Comparison of ENCODE assay signal across 7 mouse cellular contexts in genomic region chr4:21776946-21777265, GRCm38 (mm10). TPM values are rescaled to one million over a fixed set of nuclear protein-coding genes. Genes with fewer than 3 reads are reported as not detected.
DNase-seq lines count a peak whose midpoint lies in the region; ATAC-seq and TF ChIP-seq lines count a peak whose summit lies in the region.

No protein-coding gene starts in this region.

- H3K4me3 ChIP-seq in lung, postnatal 0 days (ENCODE audit: low read depth, low read length) = peak overlapping the region; percentile 89
- H3K4me3 ChIP-seq in embryonic facial prominence, embryonic 15.5 days (replicated peaks) = peak overlapping the region; percentile 68
- peak overlapping the region; percentile 81 for H3K4me3 ChIP-seq in limb, embryonic 15.5 days
- peak overlapping the region; percentile 90 for H3K4me3 ChIP-seq in stomach, embryonic 16.5 days (replicated peaks; ENCODE audit: low read length)

- no peaks in the 10 kb centered on the region for H3K9me3 ChIP-seq in lung, postnatal 0 days (ENCODE audit: low read length)
- no peaks in the 10 kb centered on the region for H3K9me3 ChIP-seq in embryonic facial prominence, embryonic 15.5 days (replicated peaks)
- H3K9me3 ChIP-seq in limb, embryonic 15.5 days = no peaks in the 10 kb centered on the region
- no peaks in the 10 kb centered on the region for H3K9me3 ChIP-seq in stomach, embryonic 16.5 days (replicated peaks; ENCODE audit: control insufficient read depth, low read length)

- peak overlapping the region; percentile 90 for H3K9ac ChIP-seq in lung, postnatal 0 days (replicated peaks; ENCODE audit: low read depth)
- H3K9ac ChIP-seq in embryonic facial prominence, embryonic 15.5 days = peak overlapping the region; percentile 87; the same call in 1 of the 2 replicates
- H3K9ac ChIP-seq in limb, embryonic 15.5 days = peak overlapping the region; percentile 87; the same call in 1 of the 2 replicates
- H3K9ac ChIP-seq in stomach, embryonic 16.5 days (ENCODE audit: low read length) = peak overlapping the region; percentile 94

- no peak for TF ChIP-seq EP300 in lung, postnatal 0 days (IDR thresholded peaks at IDR 0.05)

- H3K4me2 ChIP-seq in lung, postnatal 0 days (replicated peaks; ENCODE audit: low read depth, low read length) = peak overlapping the region; percentile 89
- peak overlapping the region; percentile 66 for H3K4me2 ChIP-seq in embryonic facial prominence, embryonic 15.5 days (replicated peaks)
- peak overlapping the region; percentile 61 for H3K4me2 ChIP-seq in limb, embryonic 15.5 days
- peak overlapping the region; percentile 84 for H3K4me2 ChIP-seq in stomach, embryonic 16.5 days (ENCODE audit: low read depth, low read length)

- no peaks in the 10 kb centered on the region for H3K4me1 ChIP-seq in lung, postnatal 0 days (ENCODE audit: insufficient read depth, low read depth, low read length)
- peaks cover 9% of the 10 kb centered on the region; the same call in 1 of the 2 replicates for H3K4me1 ChIP-seq in embryonic facial prominence, embryonic 15.5 days
- H3K4me1 ChIP-seq in limb, embryonic 15.5 days = peaks cover 3% of the 10 kb centered on the region
- 0 out of 2 replicates have a peak, but pooled peaks cover 5% of the 10 kb centered on the region for H3K4me1 ChIP-seq in stomach, embryonic 16.5 days (ENCODE audit: control insufficient read depth, insufficient read depth, low read length)

- no peak for ATAC-seq in lung, postnatal 0 days
- no peak for ATAC-seq in embryonic facial prominence, embryonic 15.5 days (ENCODE audit: insufficient number of reproducible peaks, low FRiP score, low TSS enrichment, low read depth)
- ATAC-seq in limb, embryonic 15.5 days (ENCODE audit: insufficient number of reproducible peaks, low FRiP score, low TSS enrichment, low read depth) = no peak
- ATAC-seq in stomach, embryonic 16.5 days (ENCODE audit: insufficient read depth, low FRiP score) = no peak

- peaks cover 5% of the 10 kb centered on the region; the same call in 1 of the 2 replicates for H3K36me3 ChIP-seq in lung, postnatal 0 days (ENCODE audit: insufficient read depth, low read length)
- H3K36me3 ChIP-seq in embryonic facial prominence, embryonic 15.5 days = peaks cover 9% of the 10 kb centered on the region
- H3K36me3 ChIP-seq in limb, embryonic 15.5 days = peaks cover 11% of the 10 kb centered on the region
- H3K36me3 ChIP-seq in stomach, embryonic 16.5 days (ENCODE audit: control insufficient read depth, insufficient read depth, low read length) = 0 out of 2 replicates have a peak, but pooled peaks cover 6% of the 10 kb centered on the region

- TF ChIP-seq CTCF in lung, postnatal 0 days (IDR thresholded peaks at IDR 0.05) = no peak

- no peak overlapping the region for H3K27ac ChIP-seq in lung, postnatal 0 days (ENCODE audit: low read length)
- H3K27ac ChIP-seq in embryonic facial prominence, embryonic 15.5 days (replicated peaks) = no peak overlapping the region
- no peak overlapping the region for H3K27ac ChIP-seq in limb, embryonic 15.5 days
- no peak overlapping the region for H3K27ac ChIP-seq in stomach, embryonic 16.5 days (ENCODE audit: low read length)

- no peaks in the 10 kb centered on the region for H3K27me3 ChIP-seq in lung, postnatal 0 days (replicated peaks; ENCODE audit: insufficient read depth, low read length)
- H3K27me3 ChIP-seq in embryonic facial prominence, embryonic 15.5 days = no peaks in the 10 kb centered on the region
- no peaks in the 10 kb centered on the region for H3K27me3 ChIP-seq in limb, embryonic 15.5 days
- no peaks in the 10 kb centered on the region for H3K27me3 ChIP-seq in stomach, embryonic 16.5 days (ENCODE audit: control insufficient read depth, insufficient read depth, low read length)

- WGBS in lung, postnatal 0 days = 5% methylated on average over 9 of the region's 9 CpGs
- 6% methylated on average over 9 of the region's 9 CpGs for WGBS in embryonic facial prominence, embryonic 15.5 days
- 6% methylated on average over 9 of the region's 9 CpGs for WGBS in limb, embryonic 15.5 days
- WGBS in stomach, embryonic 16.5 days = 6% methylated on average over 9 of the region's 9 CpGs

- no peak for DNase-seq in lung, postnatal 0 days (ENCODE audit: low spot score)
- no peak for DNase-seq in lung, postnatal 36 days
- DNase-seq in thymus, postnatal 4 days = no peak
- no peak for DNase-seq in left cerebral cortex, adult 9 months (ENCODE audit: low spot score in 2 of 2)

RNA-seq across cellular contexts. Expression of gene Tstd3, which starts 9.9 kb away (rescaled TPM):
- 5.9 and 6.1 TPM in 2 replicates for polyA plus RNA-seq in lung, postnatal 0 days (2015; fragmentation: Nextera tagmentation; extraction: Ambion mirVana)
- 7.5 and 8.2 TPM in 2 replicates for polyA plus RNA-seq in embryonic facial prominence, embryonic 15.5 days (2015; fragmentation: Nextera tagmentation; extraction: Ambion mirVana)
- polyA plus RNA-seq in limb, embryonic 15.5 days (2015; fragmentation: Nextera tagmentation; extraction: Ambion mirVana) = 6.6 and 7.3 TPM in 2 replicates
- 13.9 and 15.2 TPM in 2 replicates for polyA plus RNA-seq in stomach, embryonic 16.5 days (2015; fragmentation: Nextera tagmentation; extraction: Ambion mirVana)

RNA-seq across cellular contexts. Expression of gene Usp45, which starts 9.9 kb away (rescaled TPM):
- 3.1 and 5.3 TPM in 2 replicates for polyA plus RNA-seq in lung, postnatal 0 days (2015; fragmentation: Nextera tagmentation; extraction: Ambion mirVana)
- polyA plus RNA-seq in embryonic facial prominence, embryonic 15.5 days (2015; fragmentation: Nextera tagmentation; extraction: Ambion mirVana) = 7.0 and 8.5 TPM in 2 replicates
- polyA plus RNA-seq in limb, embryonic 15.5 days (2015; fragmentation: Nextera tagmentation; extraction: Ambion mirVana) = 7.0 and 7.4 TPM in 2 replicates
- 8.9 and 9.9 TPM in 2 replicates for polyA plus RNA-seq in stomach, embryonic 16.5 days (2015; fragmentation: Nextera tagmentation; extraction: Ambion mirVana)

RNA-seq across cellular contexts. Expression of gene Ccnc, which starts 49.4 kb away (rescaled TPM):
- polyA plus RNA-seq in lung, postnatal 0 days (2015; fragmentation: Nextera tagmentation; extraction: Ambion mirVana) = 32.3 TPM in 2 replicates
- 39.7 and 39.8 TPM in 2 replicates for polyA plus RNA-seq in embryonic facial prominence, embryonic 15.5 days (2015; fragmentation: Nextera tagmentation; extraction: Ambion mirVana)
- 36.9 and 39.4 TPM in 2 replicates for polyA plus RNA-seq in limb, embryonic 15.5 days (2015; fragmentation: Nextera tagmentation; extraction: Ambion mirVana)
- 37.0 and 42.1 TPM in 2 replicates for polyA plus RNA-seq in stomach, embryonic 16.5 days (2015; fragmentation: Nextera tagmentation; extraction: Ambion mirVana)
